Mouse (Mus musculus): ENCODE results near the gene Bcl7b.
"Not testable (repeated sequence)": the region's sequence is repeated elsewhere in the genome, so short reads cannot be mapped to it uniquely, and the experiment has no call there.

The Bcl7b gene

DNA sequence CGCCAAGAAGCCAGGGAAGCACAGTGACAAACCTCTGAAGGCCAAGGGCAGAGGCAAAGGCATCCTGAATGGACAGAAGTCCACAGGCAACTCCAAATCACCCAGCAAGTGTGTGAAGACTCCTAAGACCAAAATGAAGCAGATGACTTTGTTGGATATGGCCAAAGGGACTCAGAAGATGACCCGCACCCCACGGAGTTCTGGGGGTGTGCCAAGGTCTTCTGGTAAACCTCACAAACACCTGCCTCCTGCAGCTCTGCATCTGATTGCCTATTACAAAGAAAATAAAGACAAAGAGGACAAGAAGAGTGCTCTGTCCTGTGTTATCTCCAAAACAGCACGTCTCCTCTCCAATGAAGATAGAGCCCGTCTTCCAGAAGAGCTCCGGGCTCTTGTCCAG, 48.8 kb downstream of the Bcl7b start:
- DNase-seq (ENCODE audit: low read depth): no peak

DNA sequence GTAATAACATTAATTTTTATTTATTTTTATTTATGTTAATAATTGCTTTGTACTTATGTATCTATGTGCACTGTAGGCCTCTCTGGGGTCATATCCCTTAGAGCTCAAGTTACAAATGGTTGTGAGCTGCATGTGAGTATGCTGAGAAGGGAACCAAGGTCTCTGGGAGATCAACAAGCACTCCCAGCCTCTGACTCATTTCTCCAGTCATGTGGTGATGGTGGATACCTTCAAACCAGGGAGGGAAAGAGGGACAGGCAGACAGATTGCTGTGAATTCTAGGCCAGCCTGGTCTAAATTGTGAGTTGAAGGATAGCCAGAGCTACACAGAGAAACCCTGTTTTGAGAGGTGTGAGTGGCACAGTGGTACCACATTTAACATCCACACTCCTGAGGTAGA, 52.9 kb downstream of the Bcl7b start:
- no peak for DNase-seq (ENCODE audit: low read depth)

DNA sequence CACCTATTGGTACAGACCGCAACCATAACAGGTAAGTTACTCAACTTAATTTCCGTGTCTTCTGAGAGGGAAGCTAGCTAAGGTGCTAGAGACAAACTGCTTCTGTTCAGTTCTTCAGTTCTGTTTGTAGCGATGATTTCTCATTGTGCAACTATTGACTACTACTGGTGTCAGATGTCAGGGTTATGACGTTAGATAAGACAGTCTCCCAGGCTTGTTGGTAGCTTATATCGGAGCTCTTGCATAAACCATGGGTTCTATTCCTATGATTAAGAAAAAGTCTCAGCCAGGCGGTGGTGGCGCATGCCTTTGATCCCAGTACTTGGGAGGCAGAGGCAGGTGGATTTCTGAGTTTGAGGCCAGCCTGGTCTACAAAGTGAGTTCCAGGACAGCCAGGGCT, 54.0 kb downstream of the Bcl7b start:
- DNase-seq (ENCODE audit: low read depth): no peak

DNA sequence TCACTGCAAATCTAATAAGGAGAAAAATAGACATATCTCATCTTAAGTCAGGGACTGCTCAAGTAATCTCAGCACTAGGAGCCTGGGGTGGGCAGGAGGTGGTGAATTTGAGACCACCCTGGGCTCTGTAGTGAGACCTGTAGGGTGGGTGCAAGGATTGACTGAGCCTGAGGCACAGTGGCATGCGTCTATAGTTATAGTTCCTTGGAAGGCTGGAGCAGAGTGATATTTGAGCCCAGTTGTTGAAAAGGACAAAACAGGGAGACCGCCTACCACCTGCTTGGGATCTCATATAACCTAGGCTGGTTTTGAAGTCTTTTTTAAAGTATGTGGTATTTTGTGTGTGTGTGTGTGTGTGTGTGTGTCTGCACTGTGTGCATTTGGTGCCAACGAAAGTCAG, 56.1 kb downstream of the Bcl7b start:
- no peak for DNase-seq (ENCODE audit: low read depth)

DNA sequence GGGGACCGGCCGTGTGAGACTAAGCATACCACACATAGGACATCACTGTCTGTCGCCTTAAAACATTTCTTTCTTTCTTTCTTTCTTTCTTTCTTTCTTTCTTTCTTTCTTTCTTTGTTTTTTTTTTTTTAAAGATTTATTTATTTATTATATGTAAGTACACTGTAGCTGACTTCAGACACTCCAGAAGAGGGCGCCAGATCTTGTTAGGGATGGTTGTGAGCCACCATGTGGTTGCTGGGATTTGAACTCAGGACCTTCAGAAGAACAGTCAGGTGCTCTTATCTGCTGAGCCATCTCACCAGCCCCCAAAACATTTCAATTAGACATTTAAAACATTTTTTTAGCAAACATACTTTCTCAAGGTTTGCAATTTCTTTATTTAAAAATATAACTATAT, 57.8 kb downstream of the Bcl7b start:
- not testable (repeated sequence) for DNase-seq (ENCODE audit: low read depth)

DNA sequence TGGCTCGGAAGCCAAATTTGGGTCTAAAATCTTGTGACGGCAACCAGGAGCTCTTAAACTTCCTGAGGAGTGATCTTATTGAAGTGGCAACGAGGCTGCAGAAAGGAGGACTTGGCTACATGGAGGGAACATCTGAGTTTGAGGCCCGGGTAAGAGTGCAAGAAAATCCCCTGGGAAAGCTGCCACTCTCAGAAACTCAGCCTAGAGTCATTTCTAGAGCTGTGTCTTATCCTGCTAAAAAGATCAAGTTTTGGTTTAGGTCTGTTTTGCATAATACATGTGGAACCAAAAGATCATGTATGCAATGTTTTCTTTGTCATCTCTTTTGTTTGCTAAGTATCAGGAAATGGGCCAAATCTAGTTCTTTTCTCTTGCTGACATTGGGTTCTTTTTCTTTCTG, 62.1 kb downstream of the Bcl7b start:
- DNase-seq (ENCODE audit: low read depth): no peak
